Mouse (Mus musculus): ENCODE measurements around the gene Gamt. TPM values are rescaled to one million over a fixed set of nuclear protein-coding genes. Genes with fewer than 3 reads are reported as not detected.
"Not testable (repeated sequence)": the region's sequence is repeated elsewhere in the genome, so short reads cannot be mapped to it uniquely, and the experiment has no call there.

Gamt gene
- polyA plus RNA-seq, 1 experiment from 2014 or later = 30.1 TPM

- Histone ChIP-seq H3K27ac (ENCODE audit: low read depth, low read length) (peak overlapping the region; percentile 85), H3K27me3 (replicated peaks; ENCODE audit: control insufficient read depth, insufficient read depth, low read length) (no peaks in the 10 kb centered on the region), H3K4me2 (replicated peaks; ENCODE audit: low read depth) (peak overlapping the region; percentile 94), H3K4me3 (ENCODE audit: low read depth, low read length) (peak overlapping the region; percentile 16; the same call in 1 of the 2 replicates), H3K9ac (ENCODE audit: low read depth, low read length) (no peak overlapping the region), H3K4me1 (replicated peaks; ENCODE audit: control insufficient read depth, insufficient read depth, low read length) (no peaks in the 10 kb centered on the region; the same call in 1 of the 2 replicates), H3K36me3 (ENCODE audit: control insufficient read depth, insufficient read depth) (peaks cover 20% of the 10 kb centered on the region), H3K9me3 (ENCODE audit: control insufficient read depth) (no peaks in the 10 kb centered on the region)
- WGBS = under 1% methylated on average over 14 of the region's 14 CpGs
- TF ChIP-seq CTCF (IDR thresholded peaks at IDR 0.05; ENCODE audit: low read depth) = no peak
- ATAC-seq = no peak
Measured at GRCm38 (mm10) chr10:80226071-80226415, 34.8 kb downstream of the Gamt start.

- not testable (repeated sequence) for H3K36me3 ChIP-seq (ENCODE audit: control insufficient read depth, insufficient read depth); H3K4me2 ChIP-seq (replicated peaks; ENCODE audit: low read depth); H3K27me3 ChIP-seq (replicated peaks; ENCODE audit: control insufficient read depth, insufficient read depth, low read length); H3K9ac ChIP-seq (ENCODE audit: low read depth, low read length); ATAC-seq; H3K4me3 ChIP-seq (ENCODE audit: low read depth, low read length); H3K4me1 ChIP-seq (replicated peaks; ENCODE audit: control insufficient read depth, insufficient read depth, low read length); H3K9me3 ChIP-seq (ENCODE audit: control insufficient read depth); H3K27ac ChIP-seq (ENCODE audit: low read depth, low read length)
- WGBS = 67% methylated on average over 2 of the region's 2 CpGs
Measured at GRCm38 (mm10) chr10:80223137-80223536, 37.7 kb downstream of the Gamt start.

GRCm38 (mm10) chr10:80220676-80221075 is 40.1 kb downstream of the Gamt start:
- H3K4me1 ChIP-seq (replicated peaks; ENCODE audit: control insufficient read depth, insufficient read depth, low read length) = no peaks in the 10 kb centered on the region
- H3K9me3 ChIP-seq (ENCODE audit: control insufficient read depth) = no peaks in the 10 kb centered on the region
- H3K9ac ChIP-seq (ENCODE audit: low read depth, low read length) = no peak overlapping the region
- WGBS = 42% methylated on average over 7 of the region's 9 CpGs
- no peak overlapping the region for H3K4me2 ChIP-seq (replicated peaks; ENCODE audit: low read depth)
- H3K36me3 ChIP-seq (ENCODE audit: control insufficient read depth, insufficient read depth) = no peaks in the 10 kb centered on the region
- no peak for TF ChIP-seq CTCF (IDR thresholded peaks at IDR 0.05; ENCODE audit: low read depth)
- H3K27me3 ChIP-seq (replicated peaks; ENCODE audit: control insufficient read depth, insufficient read depth, low read length) = no peaks in the 10 kb centered on the region
- no peak overlapping the region for H3K4me3 ChIP-seq (ENCODE audit: low read depth, low read length)
- H3K27ac ChIP-seq (ENCODE audit: low read depth, low read length) = no peak overlapping the region
- ATAC-seq = no peak

GRCm38 (mm10) chr10:80215048-80215772 is 45.6 kb downstream of the Gamt start:
- Histone ChIP-seq H3K9ac (ENCODE audit: low read depth, low read length) (no peak overlapping the region), H3K4me1 (replicated peaks; ENCODE audit: control insufficient read depth, insufficient read depth, low read length) (no peaks in the 10 kb centered on the region), H3K9me3 (ENCODE audit: control insufficient read depth) (no peaks in the 10 kb centered on the region), H3K4me2 (replicated peaks; ENCODE audit: low read depth) (no peak overlapping the region), H3K27me3 (replicated peaks; ENCODE audit: control insufficient read depth, insufficient read depth, low read length) (no peaks in the 10 kb centered on the region), H3K36me3 (ENCODE audit: control insufficient read depth, insufficient read depth) (no peaks in the 10 kb centered on the region), H3K4me3 (ENCODE audit: low read depth, low read length) (no peak overlapping the region), H3K27ac (ENCODE audit: low read depth, low read length) (no peak overlapping the region)
- TF ChIP-seq CTCF (IDR thresholded peaks at IDR 0.05; ENCODE audit: low read depth) = no peak
- 44% methylated on average over 16 of the region's 16 CpGs for WGBS
- no peak for ATAC-seq

- not testable (repeated sequence) for H3K4me3 ChIP-seq (ENCODE audit: low read depth, low read length); H3K4me2 ChIP-seq (replicated peaks; ENCODE audit: low read depth); H3K27me3 ChIP-seq (replicated peaks; ENCODE audit: control insufficient read depth, insufficient read depth, low read length); H3K9me3 ChIP-seq (ENCODE audit: control insufficient read depth); H3K4me1 ChIP-seq (replicated peaks; ENCODE audit: control insufficient read depth, insufficient read depth, low read length); H3K9ac ChIP-seq (ENCODE audit: low read depth, low read length); H3K36me3 ChIP-seq (ENCODE audit: control insufficient read depth, insufficient read depth); ATAC-seq; H3K27ac ChIP-seq (ENCODE audit: low read depth, low read length)
- 78% methylated on average over 7 of the region's 7 CpGs for WGBS
Measured at GRCm38 (mm10) chr10:80211547-80212103, 49.2 kb downstream of the Gamt start.

GRCm38 (mm10) chr10:80208841-80209371 is 51.9 kb downstream of the Gamt start:
- no peak overlapping the region for H3K27ac ChIP-seq (ENCODE audit: low read depth, low read length)
- TF ChIP-seq CTCF (IDR thresholded peaks at IDR 0.05; ENCODE audit: low read depth) = no peak
- H3K9me3 ChIP-seq (ENCODE audit: control insufficient read depth) = no peaks in the 10 kb centered on the region
- no peak overlapping the region for H3K4me3 ChIP-seq (ENCODE audit: low read depth, low read length)
- H3K4me1 ChIP-seq (replicated peaks; ENCODE audit: control insufficient read depth, insufficient read depth, low read length) = no peaks in the 10 kb centered on the region
- ATAC-seq = no peak
- 27% methylated on average over 24 of the region's 24 CpGs for WGBS
- H3K27me3 ChIP-seq (replicated peaks; ENCODE audit: control insufficient read depth, insufficient read depth, low read length) = no peaks in the 10 kb centered on the region
- H3K36me3 ChIP-seq (ENCODE audit: control insufficient read depth, insufficient read depth) = no peaks in the 10 kb centered on the region
- H3K9ac ChIP-seq (ENCODE audit: low read depth, low read length) = no peak overlapping the region
- no peak overlapping the region for H3K4me2 ChIP-seq (replicated peaks; ENCODE audit: low read depth)
